Mouse (Mus musculus): Measurements from ENCODE around the gene Rhd. TPM values are rescaled to one million over a fixed set of nuclear protein-coding genes. Genes with fewer than 3 reads are reported as not detected.
"Not testable (repeated sequence)": the region's sequence is repeated elsewhere in the genome, so short reads cannot be mapped to it uniquely, and the experiment has no call there.

Gene Rhd
- polyA plus RNA-seq, 1 experiment, result 0.06 TPM

- Histone ChIP-seq H3K27ac (ENCODE audit: insufficient read depth, low read length) (no peak overlapping the region), H3K4me1 (ENCODE audit: control insufficient read depth, insufficient read depth, low read length) (no peaks in the 10 kb centered on the region), H3K4me3 (ENCODE audit: insufficient read depth, low read length) (no peak overlapping the region)
- TF ChIP-seq POLR2A (IDR thresholded peaks at IDR 0.05; ENCODE audit: extremely low read depth, insufficient read depth, low read length) (no peak), CTCF (IDR thresholded peaks at IDR 0.05; ENCODE audit: extremely low read depth, insufficient read depth, low read length) (no peak)
Measured at GRCm38 (mm10) chr4:134884364-134884763, 20.0 kb downstream of the Rhd start.

DNA sequence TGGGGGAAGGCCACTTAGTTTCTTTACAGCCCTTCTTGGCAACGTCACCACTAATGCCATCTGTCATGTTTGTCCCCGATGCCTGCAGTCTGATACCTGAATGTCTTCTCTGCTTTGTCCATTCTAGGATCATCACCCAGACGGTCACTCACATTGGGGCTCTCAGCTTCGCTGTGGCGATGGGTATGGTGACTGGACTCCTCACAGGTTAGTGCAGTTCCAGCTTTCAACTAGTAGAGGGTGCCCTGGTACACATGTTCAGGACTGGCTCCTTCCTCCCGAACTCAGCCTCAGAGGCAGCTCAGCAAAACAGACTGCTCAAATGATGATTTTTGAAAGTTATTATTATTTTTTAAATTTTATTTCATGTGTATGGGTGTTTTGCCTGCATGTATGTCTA is 27.8 kb downstream of the Rhd start:
- H3K27ac ChIP-seq (ENCODE audit: insufficient read depth, low read length), result no peak overlapping the region
- H3K4me3 ChIP-seq (ENCODE audit: insufficient read depth, low read length), result no peak overlapping the region
- H3K4me1 ChIP-seq (ENCODE audit: control insufficient read depth, insufficient read depth, low read length), result no peaks in the 10 kb centered on the region
- TF ChIP-seq CTCF (IDR thresholded peaks at IDR 0.05; ENCODE audit: extremely low read depth, insufficient read depth, low read length) (no peak), POLR2A (IDR thresholded peaks at IDR 0.05; ENCODE audit: extremely low read depth, insufficient read depth, low read length) (no peak)

DNA sequence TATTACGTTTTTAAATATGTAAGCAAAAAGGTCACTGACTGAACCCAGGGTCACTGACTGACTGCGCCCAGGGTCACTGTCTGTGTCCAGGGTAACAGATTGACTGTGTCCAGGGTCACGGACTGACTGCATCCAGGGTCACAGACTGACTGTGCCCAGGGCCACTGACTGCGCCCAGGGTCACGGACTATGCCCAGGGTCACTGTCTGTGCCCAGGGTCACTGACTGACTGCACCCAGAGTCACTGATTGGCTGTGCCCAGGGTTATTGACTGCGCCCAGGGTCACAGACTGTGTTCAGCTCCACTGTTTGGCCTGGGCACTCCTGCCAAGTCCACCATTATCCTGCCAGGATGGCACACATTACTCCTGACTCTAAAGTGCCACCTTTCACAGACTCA is 32.9 kb downstream of the Rhd start:
- TF ChIP-seq POLR2A (IDR thresholded peaks at IDR 0.05; ENCODE audit: extremely low read depth, insufficient read depth, low read length) (no peak), CTCF (IDR thresholded peaks at IDR 0.05; ENCODE audit: extremely low read depth, insufficient read depth, low read length) (no peak)
- H3K27ac ChIP-seq (ENCODE audit: insufficient read depth, low read length), result no peak overlapping the region
- no peak overlapping the region for H3K4me3 ChIP-seq (ENCODE audit: insufficient read depth, low read length)
- no peaks in the 10 kb centered on the region for H3K4me1 ChIP-seq (ENCODE audit: control insufficient read depth, insufficient read depth, low read length)

DNA sequence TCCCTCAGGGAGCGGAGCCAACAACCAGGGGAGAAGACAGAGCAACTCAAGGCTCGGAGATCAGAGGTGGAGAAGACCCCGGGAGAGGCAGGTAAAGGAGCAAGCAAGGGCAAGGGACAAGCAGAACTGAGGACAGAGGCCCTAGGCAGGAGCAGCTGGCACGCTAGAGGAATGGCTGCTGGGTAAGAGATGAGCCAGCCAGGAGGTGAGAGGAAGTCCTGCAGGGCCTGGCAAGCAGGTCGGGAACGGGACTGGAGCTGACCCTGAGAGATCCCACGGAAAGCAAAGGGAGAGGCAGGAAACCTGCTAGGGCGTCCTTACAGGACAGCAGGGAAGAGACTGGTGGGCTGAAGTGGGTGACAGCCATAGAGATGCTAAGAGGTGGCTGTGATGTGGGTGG is 36.8 kb downstream of the Rhd start:
- no peaks in the 10 kb centered on the region for H3K4me1 ChIP-seq (ENCODE audit: control insufficient read depth, insufficient read depth, low read length)
- TF ChIP-seq CTCF (IDR thresholded peaks at IDR 0.05; ENCODE audit: extremely low read depth, insufficient read depth, low read length) (no peak), POLR2A (IDR thresholded peaks at IDR 0.05; ENCODE audit: extremely low read depth, insufficient read depth, low read length) (no peak)
- no peak overlapping the region for H3K4me3 ChIP-seq (ENCODE audit: insufficient read depth, low read length)
- no peak overlapping the region for H3K27ac ChIP-seq (ENCODE audit: insufficient read depth, low read length)

DNA sequence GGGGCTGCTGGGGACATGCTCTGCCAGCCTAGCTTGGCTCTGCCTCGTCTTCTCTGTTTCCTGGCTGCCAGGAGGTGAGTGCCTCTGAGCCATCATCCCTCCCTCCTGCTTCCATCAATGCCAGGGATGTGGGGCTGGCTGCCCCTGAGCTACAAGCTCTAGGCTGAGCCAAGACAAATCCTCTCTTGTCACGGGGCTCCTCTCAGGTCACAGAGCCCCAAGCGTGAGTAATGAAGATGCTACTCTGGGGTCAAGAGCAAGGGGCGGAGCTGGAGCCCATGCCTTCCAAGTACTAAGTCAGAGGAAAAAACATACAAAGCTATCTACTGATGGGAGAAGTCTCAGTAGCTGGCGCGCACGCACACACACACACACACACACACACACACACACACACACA is 38.7 kb downstream of the Rhd start:
- Histone ChIP-seq H3K27ac (ENCODE audit: insufficient read depth, low read length) (no peak overlapping the region), H3K4me1 (ENCODE audit: control insufficient read depth, insufficient read depth, low read length) (no peaks in the 10 kb centered on the region), H3K4me3 (ENCODE audit: insufficient read depth, low read length) (no peak overlapping the region)
- TF ChIP-seq POLR2A (IDR thresholded peaks at IDR 0.05; ENCODE audit: extremely low read depth, insufficient read depth, low read length) (no peak), CTCF (IDR thresholded peaks at IDR 0.05; ENCODE audit: extremely low read depth, insufficient read depth, low read length) (no peak)

- H3K4me3 ChIP-seq (ENCODE audit: insufficient read depth, low read length); H3K27ac ChIP-seq (ENCODE audit: insufficient read depth, low read length); H3K4me1 ChIP-seq (ENCODE audit: control insufficient read depth, insufficient read depth, low read length): not testable (repeated sequence)
Measured at GRCm38 (mm10) chr4:134911406-134911805, 47.1 kb downstream of the Rhd start.

DNA sequence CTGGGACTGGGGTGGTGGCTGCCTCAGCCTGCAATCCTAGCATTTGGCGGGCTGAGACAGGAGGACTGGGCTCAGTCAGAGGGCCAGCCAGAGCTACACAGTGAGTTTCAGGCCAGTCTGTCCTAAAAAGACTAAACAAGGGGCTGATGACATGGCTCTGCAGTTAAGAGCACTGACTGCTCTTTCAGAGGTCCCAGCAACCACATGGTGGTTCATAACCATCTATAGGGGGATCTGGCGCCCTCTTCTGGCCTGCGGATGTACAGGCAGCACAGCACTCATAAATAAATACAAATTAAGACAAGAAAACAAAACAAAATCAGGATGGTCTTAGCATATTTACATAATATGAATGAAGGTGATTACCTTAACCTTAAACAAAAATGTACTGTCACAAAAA is 49.1 kb downstream of the Rhd start:
- Histone ChIP-seq H3K27ac (ENCODE audit: insufficient read depth, low read length) (no peak overlapping the region), H3K4me1 (ENCODE audit: control insufficient read depth, insufficient read depth, low read length) (no peaks in the 10 kb centered on the region; the same call in 1 of the 2 replicates), H3K4me3 (ENCODE audit: insufficient read depth, low read length) (no peak overlapping the region; the same call in 1 of the 2 replicates)
- peak; percentile 61 for TF ChIP-seq CTCF (IDR thresholded peaks at IDR 0.05; ENCODE audit: extremely low read depth, insufficient read depth, low read length)
- TF ChIP-seq POLR2A (IDR thresholded peaks at IDR 0.05; ENCODE audit: extremely low read depth, insufficient read depth, low read length), result no peak

DNA sequence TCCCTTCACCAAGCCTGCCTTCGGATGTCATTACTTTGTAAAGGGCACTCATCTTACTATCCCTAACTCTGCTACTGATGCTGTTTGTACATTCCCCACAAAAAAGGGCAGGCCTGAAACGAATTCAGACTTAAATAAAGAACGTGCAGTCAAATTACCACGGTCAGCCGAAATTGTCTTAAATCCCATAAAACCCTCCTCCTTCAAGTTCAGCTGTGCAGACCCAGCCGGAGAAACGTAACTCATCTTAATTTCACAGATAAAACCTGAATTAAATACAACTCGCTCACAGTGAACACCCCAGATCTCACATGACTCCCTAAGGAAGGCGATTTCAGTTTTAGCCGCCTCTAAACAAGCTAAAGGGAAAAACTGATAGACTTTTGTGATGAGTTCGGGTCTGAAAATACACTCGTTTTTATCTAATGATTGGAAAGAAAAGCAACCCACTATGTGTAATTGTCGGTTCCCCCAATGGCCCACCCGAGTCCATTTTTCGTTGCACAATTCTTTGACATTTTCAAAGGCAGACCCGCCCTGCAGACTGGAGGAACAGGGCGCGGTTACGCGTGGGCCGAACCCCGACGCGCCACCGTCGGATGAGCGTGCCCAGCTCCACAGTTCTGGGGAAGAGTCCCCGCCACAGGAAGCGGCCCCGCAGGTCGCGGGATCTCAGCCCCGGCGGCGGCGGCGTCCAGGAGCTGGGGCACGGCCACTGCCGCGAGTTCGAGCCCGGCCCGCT is 50.0 kb downstream of the Rhd start:
- H3K27ac ChIP-seq (ENCODE audit: insufficient read depth, low read length), result peak overlapping the region; percentile 91
- peak overlapping the region; percentile 49 for H3K4me3 ChIP-seq (ENCODE audit: insufficient read depth, low read length)
- TF ChIP-seq CTCF (IDR thresholded peaks at IDR 0.05; ENCODE audit: extremely low read depth, insufficient read depth, low read length), result no peak
- TF ChIP-seq POLR2A (IDR thresholded peaks at IDR 0.05; ENCODE audit: extremely low read depth, insufficient read depth, low read length), result no peak

DNA sequence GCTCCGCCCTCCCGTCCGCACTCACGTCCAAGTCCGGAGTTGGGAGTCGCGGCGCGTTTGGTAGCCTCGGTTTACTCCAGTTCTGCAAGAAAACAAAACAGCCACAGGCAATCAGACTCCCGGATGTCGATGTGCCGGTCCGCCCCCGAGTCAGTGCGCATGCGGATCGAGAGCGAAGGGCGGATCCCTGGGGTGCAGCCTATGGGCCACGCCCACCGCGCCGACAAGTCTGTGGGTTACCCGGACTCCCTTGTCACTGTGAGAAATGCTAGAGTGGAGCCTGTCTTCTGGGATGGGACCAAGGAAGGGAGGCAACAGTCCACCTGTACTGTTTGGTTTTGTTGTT is 50.5 kb downstream of the Rhd start, which contains the start of gene Tmem50a:
Tmem50a (minus strand) TSS at position 161 of the 346 bp plus-strand sequence.
- H3K27ac ChIP-seq (ENCODE audit: insufficient read depth, low read length), result peak within 1 kb of the TSS; percentile 91
- TF ChIP-seq POLR2A (IDR thresholded peaks at IDR 0.05; ENCODE audit: extremely low read depth, insufficient read depth, low read length), result peak; percentile 82
- TF ChIP-seq CTCF (IDR thresholded peaks at IDR 0.05; ENCODE audit: extremely low read depth, insufficient read depth, low read length), result no peak
- H3K4me3 ChIP-seq (ENCODE audit: insufficient read depth, low read length), result peak within 1 kb of the TSS; percentile 49
- no peaks in the 10 kb centered on the region; the same call in 1 of the 2 replicates for H3K4me1 ChIP-seq (ENCODE audit: control insufficient read depth, insufficient read depth, low read length)

More for the DNA sequence above, 50.0 kb downstream of the Rhd start:
- no peaks in the 10 kb centered on the region; the same call in 1 of the 2 replicates for H3K4me1 ChIP-seq (ENCODE audit: control insufficient read depth, insufficient read depth, low read length)

GRCm38 (mm10) chr4:134915223-134916050 is 51.1 kb downstream of the Rhd start:
- Histone ChIP-seq H3K4me3 (ENCODE audit: insufficient read depth, low read length) (peak overlapping the region; percentile 49), H3K27ac (ENCODE audit: insufficient read depth, low read length) (no peak overlapping the region), H3K4me1 (ENCODE audit: control insufficient read depth, insufficient read depth, low read length) (no peaks in the 10 kb centered on the region; the same call in 1 of the 2 replicates)
- TF ChIP-seq CTCF (IDR thresholded peaks at IDR 0.05; ENCODE audit: extremely low read depth, insufficient read depth, low read length) (no peak), POLR2A (IDR thresholded peaks at IDR 0.05; ENCODE audit: extremely low read depth, insufficient read depth, low read length) (no peak)
